Mouse (Mus musculus) liver, postnatal 0 days (tissue): ENCODE results near the gene Tmem174.

ENCODE experiments used
- CTCF ChIP-seq: sonication (generic); IDR thresholded peaks from 2 replicates; pipeline ENCODE4 v1.5.1; 2016; ENCODE audit warnings: antibody characterized with exemption, low read depth
- EP300 ChIP-seq: IDR thresholded peaks from 2 replicates; pipeline ENCODE4 v1.6.1; 2016; ENCODE audit warnings: antibody characterized with exemption, low read depth, mild to moderate bottlenecking

- TF ChIP-seq CTCF (no peak), EP300 (no peak)
Measured at GRCm38 (mm10) chr13:98667316-98667715, 30.1 kb upstream of the Tmem174 start.
